Mouse (Mus musculus): ENCODE data around the gene Trim17. TPM values are rescaled to one million over a fixed set of nuclear protein-coding genes. Genes with fewer than 3 reads are reported as not detected.
"Not testable (repeated sequence)": the region's sequence is repeated elsewhere in the genome, so short reads cannot be mapped to it uniquely, and the experiment has no call there.

Trim17 gene
- polyA plus RNA-seq, 1 experiment = 0.23 TPM

GRCm38 (mm10) chr11:58947798-58948528 lies 6.5 kb upstream of the Trim17 start:
- peak overlapping the region; percentile 61; the same call in 1 of the 2 replicates for H3K27ac ChIP-seq (ENCODE audit: insufficient read depth, low read length)
- no peaks in the 10 kb centered on the region for H3K27me3 ChIP-seq (ENCODE audit: control insufficient read depth, insufficient read depth, low read length)
- no peaks in the 10 kb centered on the region for H3K36me3 ChIP-seq (ENCODE audit: control insufficient read depth, insufficient read depth, low read length)
- TF ChIP-seq POLR2A (IDR thresholded peaks at IDR 0.05; ENCODE audit: low read depth, low read length) (no peak), CTCF (IDR thresholded peaks at IDR 0.05; ENCODE audit: extremely low read depth, insufficient read depth, insufficient read length, insufficient replicate concordance) (no peak)
- DNase-seq (ENCODE audit: low read depth in 1 of 2, low spot score in 2 of 2) = no peak
- H3K4me1 ChIP-seq (ENCODE audit: control insufficient read depth, insufficient read depth, insufficient read length) = peaks cover 2% of the 10 kb centered on the region; the same call in 1 of the 2 replicates
- WGBS = 23% methylated on average over 23 of the region's 23 CpGs
- peak overlapping the region; percentile 54; the same call in 1 of the 2 replicates for H3K4me3 ChIP-seq (ENCODE audit: extremely low read depth, insufficient read depth, insufficient read length)

GRCm38 (mm10) chr11:58948542-58949479 lies 5.7 kb upstream of the Trim17 start, which contains the start of gene Hist3h2ba:
TSS of gene Hist3h2ba (plus strand) at chr11:58948920.
- H3K27ac ChIP-seq (ENCODE audit: insufficient read depth, low read length) = peak within 1 kb of the TSS; percentile 74
- peak; percentile 30 for TF ChIP-seq POLR2A (IDR thresholded peaks at IDR 0.05; ENCODE audit: low read depth, low read length)
- no peak for TF ChIP-seq CTCF (IDR thresholded peaks at IDR 0.05; ENCODE audit: extremely low read depth, insufficient read depth, insufficient read length, insufficient replicate concordance)
- H3K27me3 ChIP-seq (ENCODE audit: control insufficient read depth, insufficient read depth, low read length) = no peaks in the 10 kb centered on the region
- peaks cover 7% of the 10 kb centered on the region; the same call in 1 of the 2 replicates for H3K4me1 ChIP-seq (ENCODE audit: control insufficient read depth, insufficient read depth, insufficient read length)
- 2% methylated on average over 48 of the region's 48 CpGs for WGBS
- peak within 1 kb of the TSS; percentile 59 for H3K4me3 ChIP-seq (ENCODE audit: extremely low read depth, insufficient read depth, insufficient read length)
- H3K36me3 ChIP-seq (ENCODE audit: control insufficient read depth, insufficient read depth, low read length) = no peaks in the 10 kb centered on the region
- peak; percentile 37 to 80 for DNase-seq (ENCODE audit: low read depth in 1 of 2, low spot score in 2 of 2)

GRCm38 (mm10) chr11:58949480-58950431 lies 4.7 kb upstream of the Trim17 start:
- no peak for TF ChIP-seq POLR2A (IDR thresholded peaks at IDR 0.05; ENCODE audit: low read depth, low read length)
- no peak for TF ChIP-seq CTCF (IDR thresholded peaks at IDR 0.05; ENCODE audit: extremely low read depth, insufficient read depth, insufficient read length, insufficient replicate concordance)

GRCm38 (mm10) chr11:58951210-58951609 lies 3.3 kb upstream of the Trim17 start:
- Histone ChIP-seq H3K27ac (ENCODE audit: insufficient read depth, low read length) (no peak overlapping the region), H3K4me3 (ENCODE audit: extremely low read depth, insufficient read depth, insufficient read length) (no peak overlapping the region), H3K4me1 (ENCODE audit: control insufficient read depth, insufficient read depth, insufficient read length) (peaks cover 7% of the 10 kb centered on the region; the same call in 1 of the 2 replicates), H3K27me3 (ENCODE audit: control insufficient read depth, insufficient read depth, low read length) (no peaks in the 10 kb centered on the region), H3K36me3 (ENCODE audit: control insufficient read depth, insufficient read depth, low read length) (no peaks in the 10 kb centered on the region)
- no peak for DNase-seq (ENCODE audit: low read depth in 1 of 2, low spot score in 2 of 2)
- WGBS = 94% methylated on average over 5 of the region's 5 CpGs
- no peak for TF ChIP-seq CTCF (IDR thresholded peaks at IDR 0.05; ENCODE audit: extremely low read depth, insufficient read depth, insufficient read length, insufficient replicate concordance)
- TF ChIP-seq POLR2A (IDR thresholded peaks at IDR 0.05; ENCODE audit: low read depth, low read length) = no peak

More at GRCm38 (mm10) chr11:58949480-58950431, 4.7 kb upstream of the Trim17 start:
- peaks cover 7% of the 10 kb centered on the region; the same call in 1 of the 2 replicates for H3K4me1 ChIP-seq (ENCODE audit: control insufficient read depth, insufficient read depth, insufficient read length)
- no peak overlapping the region for H3K27ac ChIP-seq (ENCODE audit: insufficient read depth, low read length)
- WGBS = 61% methylated on average over 20 of the region's 20 CpGs
- H3K4me3 ChIP-seq (ENCODE audit: extremely low read depth, insufficient read depth, insufficient read length) = no peak overlapping the region
- H3K27me3 ChIP-seq (ENCODE audit: control insufficient read depth, insufficient read depth, low read length) = no peaks in the 10 kb centered on the region
- no peak for DNase-seq (ENCODE audit: low read depth in 1 of 2, low spot score in 2 of 2)
- no peaks in the 10 kb centered on the region for H3K36me3 ChIP-seq (ENCODE audit: control insufficient read depth, insufficient read depth, low read length)

- Histone ChIP-seq H3K4me3 (ENCODE audit: extremely low read depth, insufficient read depth, insufficient read length) (peak overlapping the region; percentile 59), H3K4me1 (ENCODE audit: control insufficient read depth, insufficient read depth, insufficient read length) (peaks cover 8% of the 10 kb centered on the region; the same call in 1 of the 2 replicates), H3K27ac (ENCODE audit: insufficient read depth, low read length) (peak overlapping the region; percentile 88), H3K36me3 (ENCODE audit: control insufficient read depth, insufficient read depth, low read length) (no peaks in the 10 kb centered on the region), H3K27me3 (ENCODE audit: control insufficient read depth, insufficient read depth, low read length) (no peaks in the 10 kb centered on the region)
- 1% methylated on average over 33 of the region's 33 CpGs for WGBS
- no peak for TF ChIP-seq POLR2A (IDR thresholded peaks at IDR 0.05; ENCODE audit: low read depth, low read length)
- TF ChIP-seq CTCF (IDR thresholded peaks at IDR 0.05; ENCODE audit: extremely low read depth, insufficient read depth, insufficient read length, insufficient replicate concordance) = no peak
- DNase-seq (ENCODE audit: low read depth in 1 of 2, low spot score in 2 of 2) = no peak
Observed at GRCm38 (mm10) chr11:58953351-58954169, 925 bp upstream of the Trim17 start.

- peak overlapping the region; percentile 88 for H3K27ac ChIP-seq (ENCODE audit: insufficient read depth, low read length)
- H3K4me1 ChIP-seq (ENCODE audit: control insufficient read depth, insufficient read depth, insufficient read length); DNase-seq (ENCODE audit: low read depth in 1 of 2, low spot score in 2 of 2); H3K27me3 ChIP-seq (ENCODE audit: control insufficient read depth, insufficient read depth, low read length); H3K36me3 ChIP-seq (ENCODE audit: control insufficient read depth, insufficient read depth, low read length): not testable (repeated sequence)
- under 1% methylated on average over 17 of the region's 17 CpGs for WGBS
- H3K4me3 ChIP-seq (ENCODE audit: extremely low read depth, insufficient read depth, insufficient read length) = peak overlapping the region; percentile 59
Observed at GRCm38 (mm10) chr11:58954170-58954419, 390 bp upstream of the Trim17 start.

Data from spleen, adult 2 months (tissue).